Mouse (Mus musculus) liver, embryonic 12.5 days (tissue): ENCODE measurements around the gene Dysf. TPM values are rescaled to one million over a fixed set of nuclear protein-coding genes. Genes with fewer than 3 reads are reported as not detected.

Source experiments
- ATAC-seq: fragments of 200-750 bp; cut with Nextera tagmentation; 2 replicates; pipeline ENCODE4 v1.8.0; 2017; ENCODE audit warnings: moderate number of reproducible peaks, mild to moderate bottlenecking, moderate library complexity
- H3K27ac ChIP-seq: fragments of 300-500 bp; sonication (generic); 2 replicates; pipeline ENCODE4 v1.5.1; 2016; ENCODE audit warnings: mild to moderate bottlenecking
- H3K27me3 ChIP-seq: fragments of 300-500 bp; sonication (generic); replicated peaks from 2 replicates; pipeline ENCODE4 v1.6.1; 2016; ENCODE audit warnings: mild to moderate bottlenecking, moderate library complexity
- H3K36me3 ChIP-seq: fragments of 300-500 bp; sonication (generic); 2 replicates; pipeline ENCODE4 v1.6.1; 2016; ENCODE audit warnings: mild to moderate bottlenecking, moderate library complexity
- H3K4me1 ChIP-seq: fragments of 300-500 bp; sonication (generic); 2 replicates; pipeline ENCODE4 v1.6.1; 2016
- H3K4me2 ChIP-seq: fragments of 300-500 bp; sonication (generic); 2 replicates; pipeline ENCODE4 v1.6.1; 2016; ENCODE audit warnings: mild to moderate bottlenecking, moderate library complexity
- H3K4me3 ChIP-seq: fragments of 300-500 bp; sonication (generic); 2 replicates; pipeline ENCODE4 v1.5.1; 2016; ENCODE audit warnings: mild to moderate bottlenecking, moderate library complexity
- H3K9ac ChIP-seq: fragments of 300-500 bp; sonication (generic); 2 replicates; pipeline ENCODE4 v1.6.1; 2016; ENCODE audit warnings: mild to moderate bottlenecking, moderate library complexity
- H3K9me3 ChIP-seq: fragments of 300-500 bp; sonication (generic); replicated peaks from 2 replicates; pipeline ENCODE4 v1.6.1; 2016; ENCODE audit warnings: mild to moderate bottlenecking, moderate library complexity
- WGBS: fragments of 180-500 bp; shearing (Covaris S2); methylation state at CpG from one replicate; pipeline ENCODE4 v1.1.7; 2016; ENCODE audit not compliant: insufficient replicate concordance; 5-methylcytosine and 5-hydroxymethylcytosine counted together
- polyA plus RNA-seq: library from polyadenylated mRNA; unstranded; fragments of >200 nt; fragmentation: Nextera tagmentation; extraction: Ambion mirVana; gene quantifications from 2 replicates; pipeline ENCODE4 v1.2.1, GENCODE M21; 2016

Gene Dysf
- polyA plus RNA-seq, 1 experiment from 2014 or later = 2.8 TPM

- Histone ChIP-seq H3K27me3 (no peaks in the 10 kb centered on the region), H3K9ac (no peak overlapping the region), H3K4me1 (no peaks in the 10 kb centered on the region), H3K36me3 (no peaks in the 10 kb centered on the region), H3K27ac (no peak overlapping the region), H3K9me3 (no peaks in the 10 kb centered on the region), H3K4me2 (no peak overlapping the region), H3K4me3 (no peak overlapping the region)
- 55% methylated on average over 8 of the region's 8 CpGs for WGBS
- no peak for ATAC-seq
These were observed 48.8 kb downstream of the Dysf start for GRCm38 (mm10) chr6:84057216-84057615.

GRCm38 (mm10) chr6:84058671-84059141, 50.3 kb downstream of the Dysf start:
- 42% methylated on average over 5 of the region's 5 CpGs for WGBS
- no peak overlapping the region for H3K4me2 ChIP-seq
- H3K36me3 ChIP-seq = no peaks in the 10 kb centered on the region
- no peaks in the 10 kb centered on the region for H3K9me3 ChIP-seq
- 0 out of 2 replicates have a peak, but pooled peaks have one; percentile 24 for ATAC-seq
- no peak overlapping the region for H3K27ac ChIP-seq
- no peaks in the 10 kb centered on the region for H3K4me1 ChIP-seq
- no peaks in the 10 kb centered on the region for H3K27me3 ChIP-seq
- no peak overlapping the region for H3K9ac ChIP-seq
- H3K4me3 ChIP-seq = no peak overlapping the region

- no peaks in the 10 kb centered on the region for H3K4me1 ChIP-seq
- WGBS = 47% methylated on average over 4 of the region's 4 CpGs
- H3K4me3 ChIP-seq = no peak overlapping the region
- no peaks in the 10 kb centered on the region for H3K9me3 ChIP-seq
- H3K9ac ChIP-seq = no peak overlapping the region
- H3K27ac ChIP-seq = no peak overlapping the region
- ATAC-seq = no peak
- no peaks in the 10 kb centered on the region for H3K36me3 ChIP-seq
- H3K4me2 ChIP-seq = no peak overlapping the region
- H3K27me3 ChIP-seq = no peaks in the 10 kb centered on the region
These were observed 51.5 kb downstream of the Dysf start for GRCm38 (mm10) chr6:84059771-84060414.

GRCm38 (mm10) chr6:84061328-84061727, 52.9 kb downstream of the Dysf start:
- Histone ChIP-seq H3K9ac (no peak overlapping the region), H3K27me3 (no peaks in the 10 kb centered on the region), H3K36me3 (no peaks in the 10 kb centered on the region), H3K4me3 (no peak overlapping the region), H3K4me1 (no peaks in the 10 kb centered on the region), H3K9me3 (no peaks in the 10 kb centered on the region), H3K27ac (no peak overlapping the region), H3K4me2 (no peak overlapping the region)
- no peak for ATAC-seq
- 7% methylated on average over 5 of the region's 5 CpGs for WGBS

- no peak for ATAC-seq
- Histone ChIP-seq H3K27me3 (no peaks in the 10 kb centered on the region), H3K4me2 (no peak overlapping the region), H3K9me3 (no peaks in the 10 kb centered on the region), H3K4me3 (no peak overlapping the region), H3K9ac (no peak overlapping the region), H3K27ac (no peak overlapping the region), H3K36me3 (no peaks in the 10 kb centered on the region), H3K4me1 (no peaks in the 10 kb centered on the region)
- 56% methylated on average over 5 of the region's 5 CpGs for WGBS
These were observed 54.2 kb downstream of the Dysf start for GRCm38 (mm10) chr6:84062541-84062940.

GRCm38 (mm10) chr6:84068236-84068635, 59.8 kb downstream of the Dysf start:
- Histone ChIP-seq H3K4me3 (no peak overlapping the region), H3K36me3 (no peaks in the 10 kb centered on the region), H3K4me1 (no peaks in the 10 kb centered on the region), H3K27ac (no peak overlapping the region), H3K9me3 (no peaks in the 10 kb centered on the region), H3K4me2 (no peak overlapping the region), H3K27me3 (no peaks in the 10 kb centered on the region), H3K9ac (no peak overlapping the region)
- WGBS = 35% methylated on average over 5 of the region's 5 CpGs
- ATAC-seq = no peak

GRCm38 (mm10) chr6:84070251-84070650, 61.9 kb downstream of the Dysf start:
- Histone ChIP-seq H3K9ac (no peak overlapping the region), H3K4me3 (no peak overlapping the region), H3K4me2 (no peak overlapping the region), H3K27ac (no peak overlapping the region), H3K36me3 (no peaks in the 10 kb centered on the region), H3K4me1 (no peaks in the 10 kb centered on the region), H3K27me3 (no peaks in the 10 kb centered on the region), H3K9me3 (no peaks in the 10 kb centered on the region)
- 67% methylated on average over 6 of the region's 6 CpGs for WGBS
- no peak for ATAC-seq

- H3K36me3 ChIP-seq = no peaks in the 10 kb centered on the region
- no peak overlapping the region for H3K4me2 ChIP-seq
- 58% methylated on average over 9 of the region's 9 CpGs for WGBS
- no peaks in the 10 kb centered on the region for H3K4me1 ChIP-seq
- H3K9ac ChIP-seq = no peak overlapping the region
- no peaks in the 10 kb centered on the region for H3K27me3 ChIP-seq
- no peak for ATAC-seq
- H3K9me3 ChIP-seq = no peaks in the 10 kb centered on the region
- H3K4me3 ChIP-seq = no peak overlapping the region
- H3K27ac ChIP-seq = no peak overlapping the region
These were observed 64.2 kb downstream of the Dysf start for GRCm38 (mm10) chr6:84072574-84072973.

GRCm38 (mm10) chr6:84078172-84078571, 69.8 kb downstream of the Dysf start:
- no peaks in the 10 kb centered on the region for H3K9me3 ChIP-seq
- no peak overlapping the region for H3K27ac ChIP-seq
- WGBS = 47% methylated on average over 1 of the region's 1 CpGs
- no peaks in the 10 kb centered on the region for H3K36me3 ChIP-seq
- no peak overlapping the region for H3K9ac ChIP-seq
- no peaks in the 10 kb centered on the region for H3K4me1 ChIP-seq
- no peak overlapping the region for H3K4me3 ChIP-seq
- H3K27me3 ChIP-seq = no peaks in the 10 kb centered on the region
- ATAC-seq = no peak
- no peak overlapping the region for H3K4me2 ChIP-seq

GRCm38 (mm10) chr6:84080631-84081030, 72.2 kb downstream of the Dysf start:
- Histone ChIP-seq H3K27ac (no peak overlapping the region), H3K36me3 (no peaks in the 10 kb centered on the region), H3K4me3 (no peak overlapping the region), H3K4me2 (no peak overlapping the region), H3K9ac (no peak overlapping the region), H3K27me3 (no peaks in the 10 kb centered on the region), H3K9me3 (no peaks in the 10 kb centered on the region), H3K4me1 (no peaks in the 10 kb centered on the region)
- WGBS = 71% methylated on average over 3 of the region's 3 CpGs
- ATAC-seq = no peak

- Histone ChIP-seq H3K36me3 (no peaks in the 10 kb centered on the region), H3K27me3 (no peaks in the 10 kb centered on the region), H3K4me1 (no peaks in the 10 kb centered on the region), H3K27ac (no peak overlapping the region), H3K4me3 (no peak overlapping the region), H3K9me3 (no peaks in the 10 kb centered on the region), H3K9ac (no peak overlapping the region), H3K4me2 (no peak overlapping the region)
- WGBS = 49% methylated on average over 10 of the region's 10 CpGs
- ATAC-seq = no peak
These were observed 76.4 kb downstream of the Dysf start for GRCm38 (mm10) chr6:84084757-84085156.

- no peak overlapping the region for H3K27ac ChIP-seq
- H3K36me3 ChIP-seq = no peaks in the 10 kb centered on the region
- H3K4me2 ChIP-seq = no peak overlapping the region
- 22% methylated on average over 4 of the region's 4 CpGs for WGBS
- no peaks in the 10 kb centered on the region for H3K4me1 ChIP-seq
- no peak overlapping the region for H3K4me3 ChIP-seq
- no peak overlapping the region for H3K9ac ChIP-seq
- no peaks in the 10 kb centered on the region for H3K9me3 ChIP-seq
- H3K27me3 ChIP-seq = no peaks in the 10 kb centered on the region
- ATAC-seq = no peak
These were observed 85.1 kb downstream of the Dysf start for GRCm38 (mm10) chr6:84093473-84093872.

GRCm38 (mm10) chr6:84094536-84094935, 86.1 kb downstream of the Dysf start:
- Histone ChIP-seq H3K4me2 (no peak overlapping the region), H3K9ac (no peak overlapping the region), H3K9me3 (no peaks in the 10 kb centered on the region), H3K27me3 (no peaks in the 10 kb centered on the region), H3K4me3 (no peak overlapping the region), H3K27ac (no peak overlapping the region), H3K36me3 (no peaks in the 10 kb centered on the region), H3K4me1 (no peaks in the 10 kb centered on the region)
- no peak for ATAC-seq
- WGBS = 77% methylated on average over 9 of the region's 9 CpGs
